Mouse (Mus musculus) common myeloid progenitor, adult 5-6 weeks (primary cell): Measurements from ENCODE around the gene Col18a1. TPM values are rescaled to one million over a fixed set of nuclear protein-coding genes. Genes with fewer than 3 reads are reported as not detected.

Source experiments
- ATAC-seq: replicated peaks from 2 replicates; pipeline ENCODE4 v1.8.0; 2016; ENCODE audit warnings: low read depth, mild to moderate bottlenecking, moderate TSS enrichment, inconsistent platforms; ENCODE audit not compliant: poor library complexity, severe bottlenecking
- total RNA-seq: library from RNA; stranded (forward); fragments of 200-1000, 187-1606 nt; gene quantifications from 2 replicates; pipeline ENCODE4 v1.2.3, GENCODE M21; 2017

Gene Col18a1
- total RNA-seq, 1 experiment from 2014 or later: 0.23 TPM

DNA sequence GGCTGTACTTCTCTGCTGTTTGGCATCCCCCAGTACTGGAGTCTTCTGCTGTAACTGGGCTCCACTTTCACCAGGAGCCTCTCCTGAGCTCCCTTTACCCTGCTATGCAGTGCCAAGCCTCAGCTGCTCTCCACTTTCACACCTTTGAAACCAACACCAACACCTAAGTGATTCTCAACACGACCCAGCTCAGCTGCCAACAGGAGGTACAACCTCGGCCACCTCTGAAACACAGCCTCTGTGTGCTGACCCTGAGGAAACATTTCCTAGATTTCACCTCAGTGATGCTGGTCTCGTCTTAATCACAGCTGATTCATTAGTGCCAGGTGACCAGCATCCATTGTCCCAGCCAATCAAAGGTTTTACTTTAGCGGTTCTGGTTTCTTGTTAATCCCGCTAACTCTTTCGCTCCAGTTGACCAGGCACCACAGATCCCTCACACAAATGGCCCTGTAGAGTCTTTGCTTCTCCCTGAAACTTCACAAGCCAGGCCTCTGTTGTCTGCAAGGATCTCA, 137.5 kb downstream of the Col18a1 start:
- no peak for ATAC-seq

DNA sequence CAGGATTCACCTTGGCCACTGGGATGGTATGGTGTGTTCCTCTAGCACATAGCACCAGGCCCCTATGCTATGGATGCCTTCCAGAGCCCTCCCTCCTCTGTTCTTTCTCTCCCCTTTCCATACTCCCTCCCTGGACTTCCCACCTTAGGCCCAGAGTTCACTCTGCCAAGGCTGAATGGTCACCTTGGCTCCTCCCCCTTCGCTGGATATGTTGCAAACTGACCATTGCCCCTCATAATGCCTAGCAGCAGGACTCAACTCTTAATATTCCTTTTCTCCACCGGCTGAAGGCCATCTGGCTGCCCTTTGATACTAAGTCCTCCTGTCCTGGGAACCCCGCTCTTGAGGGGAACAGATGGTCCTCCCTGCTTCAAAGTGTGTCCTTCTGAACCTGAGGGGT, 139.4 kb downstream of the Col18a1 start:
- ATAC-seq: no peak

DNA sequence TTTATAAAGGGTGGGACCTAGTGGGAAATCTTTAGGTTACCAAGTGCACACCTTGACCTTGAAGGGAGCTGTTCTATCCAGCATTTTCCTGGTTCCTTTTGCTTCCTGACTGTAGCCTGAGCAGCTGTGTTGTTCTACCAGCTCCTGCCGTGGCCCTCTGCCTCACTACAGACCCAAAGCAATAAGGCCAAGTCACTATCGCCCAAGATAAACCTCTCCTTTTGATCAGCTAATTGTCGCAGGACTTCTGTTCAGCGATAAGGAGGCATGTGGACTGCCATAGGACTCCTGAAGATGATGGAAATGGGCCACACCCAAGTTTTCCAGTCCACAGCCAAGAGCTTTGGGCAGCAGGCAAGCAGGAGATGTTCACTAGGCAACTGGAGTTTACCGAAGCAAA, 142.1 kb downstream of the Col18a1 start:
- ATAC-seq: no peak

DNA sequence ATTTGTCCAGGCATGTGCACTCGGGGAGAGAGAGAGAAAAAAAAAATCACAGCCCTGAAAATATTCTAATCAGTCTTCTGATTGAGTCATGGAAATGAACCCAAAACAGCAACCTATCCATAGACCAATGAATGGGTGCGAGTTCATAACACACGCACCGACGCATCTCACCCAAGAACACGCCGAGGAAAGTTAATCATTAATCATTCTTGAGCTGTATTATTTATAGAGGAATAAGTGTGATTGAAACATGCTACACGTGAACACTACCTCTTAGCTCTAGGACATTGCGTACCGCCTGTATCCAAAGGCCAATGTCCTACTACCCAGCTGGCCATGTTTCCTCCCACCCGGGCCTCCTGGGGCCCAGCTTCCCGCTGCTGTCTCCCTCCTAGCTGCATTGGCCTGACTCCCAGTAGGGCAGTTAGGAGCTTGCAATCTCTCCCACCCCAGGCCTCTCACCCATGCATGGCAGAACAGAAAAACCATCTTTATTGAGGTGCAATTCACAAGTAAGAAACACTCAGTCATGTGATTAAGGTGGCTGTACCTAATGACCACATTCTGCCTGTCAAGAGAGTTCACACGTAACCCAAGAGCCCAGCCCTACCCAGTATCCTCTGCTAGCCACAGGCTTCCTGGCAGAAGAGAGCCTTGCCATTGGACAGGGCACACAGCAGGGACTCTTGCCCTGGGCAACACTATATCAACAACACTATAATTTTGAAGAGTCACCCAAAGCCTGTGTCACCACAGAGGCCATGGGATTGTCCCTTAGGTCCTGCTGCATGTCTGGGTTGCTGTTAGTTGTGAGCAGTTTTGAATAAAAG, 143.8 kb downstream of the Col18a1 start:
- ATAC-seq: no peak

- ATAC-seq: peak; percentile 90
Observed at GRCm38 (mm10) chr10:77021399-77022052, 144.8 kb downstream of the Col18a1 start.

DNA sequence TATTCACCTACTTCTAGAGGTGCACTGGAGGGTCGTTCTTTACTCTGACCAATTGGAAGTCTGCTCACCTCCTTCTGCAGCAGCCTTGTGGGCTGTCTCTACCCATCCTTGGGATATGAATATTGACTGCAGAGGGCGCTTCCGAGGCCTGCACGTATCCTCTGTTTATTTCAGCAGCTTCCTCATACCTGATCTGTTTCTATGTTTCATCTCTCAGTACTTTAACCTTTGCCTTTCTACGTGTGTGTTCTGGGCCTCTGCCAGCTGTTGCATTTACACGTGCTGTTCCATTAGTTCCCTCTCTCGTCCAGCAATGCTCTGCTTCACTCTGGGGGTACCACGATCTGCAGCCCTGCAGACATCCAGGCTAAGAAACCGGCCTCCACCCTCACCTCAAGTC, 148.7 kb downstream of the Col18a1 start:
- ATAC-seq: no peak

DNA sequence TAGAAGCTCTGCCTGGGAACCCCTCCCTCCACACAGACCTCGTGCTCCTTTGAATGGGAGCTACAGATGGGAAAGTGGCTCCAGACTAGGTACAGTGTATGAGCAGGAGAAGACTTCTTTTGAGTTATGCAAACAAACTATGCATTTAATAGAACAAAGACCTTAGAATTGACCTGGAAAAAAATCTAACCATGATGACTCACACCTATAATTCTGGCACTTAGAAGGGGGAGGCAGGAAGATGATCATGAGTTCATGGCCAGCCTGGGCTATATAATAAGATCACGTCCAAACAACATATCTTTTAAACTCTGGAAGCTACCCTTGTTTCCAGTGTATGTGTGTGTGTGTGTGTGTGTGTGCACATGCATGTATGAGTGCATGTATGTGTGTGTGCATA, 149.3 kb downstream of the Col18a1 start:
- ATAC-seq: no peak

GRCm38 (mm10) chr10:77016499-77016898, 149.8 kb downstream of the Col18a1 start:
- no peak for ATAC-seq

- ATAC-seq: no peak
Observed at GRCm38 (mm10) chr10:77016080-77016479, 150.3 kb downstream of the Col18a1 start.

DNA sequence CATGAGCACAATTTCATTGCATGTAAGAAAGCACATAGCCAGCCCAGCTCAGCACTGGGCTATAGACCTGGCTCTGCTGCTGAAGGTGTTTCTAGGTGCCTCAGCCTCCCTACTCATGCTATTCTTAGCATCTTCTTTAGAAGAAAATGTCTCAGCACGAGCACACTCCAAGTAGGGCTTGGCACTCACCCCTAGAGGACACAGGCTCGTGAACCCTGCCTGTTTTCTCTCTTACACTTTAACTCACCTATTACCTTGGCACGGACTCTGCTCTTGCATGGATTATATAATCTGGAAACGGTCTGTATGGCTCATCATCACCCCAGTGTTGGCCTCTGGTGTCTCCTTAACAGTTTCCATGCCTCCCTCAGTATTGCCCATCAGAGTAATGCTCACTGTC, 154.7 kb downstream of the Col18a1 start:
- no peak for ATAC-seq

DNA sequence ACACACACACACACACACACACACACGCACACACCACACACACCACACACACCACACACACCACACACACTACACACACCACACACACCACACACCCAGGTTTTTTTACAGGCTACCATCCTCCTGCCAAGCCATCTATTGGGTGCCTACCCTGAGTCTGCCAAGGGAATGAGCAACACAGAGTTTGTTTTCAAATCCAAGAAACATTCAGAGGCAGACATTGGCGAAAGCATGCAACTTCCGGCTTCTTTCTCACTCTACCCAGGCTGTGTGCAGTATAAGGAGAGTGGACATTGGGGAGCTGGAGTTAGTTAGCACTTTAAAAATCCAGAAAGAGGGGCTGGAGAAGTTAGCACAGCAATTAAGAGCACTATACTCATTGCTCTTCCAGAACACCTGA, 157.7 kb downstream of the Col18a1 start:
- no peak for ATAC-seq

GRCm38 (mm10) chr10:77008109-77008561, 158.2 kb downstream of the Col18a1 start:
- ATAC-seq: no peak

- ATAC-seq: no peak
Observed at GRCm38 (mm10) chr10:77007433-77008108, 158.8 kb downstream of the Col18a1 start.

DNA sequence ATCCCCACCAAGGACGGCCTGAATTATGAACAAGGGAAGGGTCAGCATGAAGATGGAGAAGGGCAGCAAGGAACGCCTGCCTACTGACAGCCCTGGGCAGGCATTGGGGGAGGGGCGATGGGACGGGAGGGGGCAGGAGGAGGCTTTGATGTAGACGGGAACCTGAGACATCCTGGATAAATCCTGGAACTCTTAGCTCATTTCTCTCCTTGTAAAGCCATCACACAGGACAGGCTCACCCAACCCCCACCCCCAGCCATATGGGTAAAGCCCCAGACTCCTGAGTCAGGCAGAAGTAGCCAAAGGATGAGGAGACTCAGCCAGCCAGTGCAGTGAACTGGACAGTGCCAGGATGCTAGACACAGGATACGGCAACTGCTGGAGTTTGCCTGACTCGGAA, 161.4 kb downstream of the Col18a1 start:
- ATAC-seq: no peak

Other genes with a start within 250 kb of the Col18a1 start
- 7.8 and 14.0 TPM in 2 replicates for gene Pcbp3, start 204.7 kb downstream of the Col18a1 start, total RNA-seq
- 15.1 and 28.0 TPM in 2 replicates for gene Slc19a1, start 134.3 kb downstream of the Col18a1 start, total RNA-seq
- 9.6 and 13.9 TPM in 2 replicates for gene Pofut2, start 92.7 kb upstream of the Col18a1 start, total RNA-seq